Mouse (Mus musculus): ENCODE results near the gene Rnf167. TPM values are rescaled to one million over a fixed set of nuclear protein-coding genes. Genes with fewer than 3 reads are reported as not detected.

Gene Rnf167
- polyA plus RNA-seq, 1 experiment from 2014 or later, result 55.3 TPM

GRCm38 (mm10) chr11:70681897-70682581, 35.0 kb downstream of the Rnf167 start:
- Histone ChIP-seq H3K4me3 (ENCODE audit: low read depth, low read length) (no peak overlapping the region), H3K4me1 (ENCODE audit: insufficient read depth) (peaks cover 22% of the 10 kb centered on the region), H3K9me3 (ENCODE audit: low read length) (no peaks in the 10 kb centered on the region), H3K9ac (replicated peaks) (no peak overlapping the region), H3K4me2 (ENCODE audit: low read depth, low read length) (no peak overlapping the region), H3K36me3 (replicated peaks; ENCODE audit: insufficient read depth, low read length) (peaks cover 33% of the 10 kb centered on the region), H3K27me3 (ENCODE audit: insufficient read depth, low read length) (no peaks in the 10 kb centered on the region), H3K27ac (ENCODE audit: low read depth) (0 out of 2 replicates have a peak overlapping the region, but pooled peaks have one; percentile 3)
- peak; percentile 53 for ATAC-seq
- 49% methylated on average over 11 of the region's 11 CpGs for WGBS (ENCODE audit: insufficient replicate concordance)
- peak; percentile 44 for DNase-seq
- TF ChIP-seq CTCF (IDR thresholded peaks at IDR 0.05; ENCODE audit: low read depth) (peak; percentile 72), EP300 (IDR thresholded peaks at IDR 0.05; ENCODE audit: low read depth) (no peak)

DNA sequence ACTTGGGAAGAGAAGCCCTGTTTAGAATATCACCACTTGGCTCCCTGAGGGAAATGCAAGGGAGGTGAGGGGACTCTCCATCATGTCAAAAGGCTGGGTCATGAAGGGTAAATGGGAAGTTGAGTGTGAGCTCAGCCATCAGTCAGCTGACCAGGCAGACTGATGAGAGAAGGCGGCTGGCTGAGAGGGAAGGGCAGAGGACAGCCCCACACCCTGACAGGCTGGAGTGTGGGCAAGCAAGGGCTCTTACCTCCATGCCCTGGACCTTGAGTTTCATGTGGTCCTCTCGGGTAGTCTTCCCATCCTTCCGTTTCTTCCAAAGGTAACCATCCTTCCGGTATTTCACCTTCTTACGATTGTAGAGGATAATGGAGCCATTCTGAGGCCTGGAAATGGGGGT, 36.6 kb downstream of the Rnf167 start:
- Histone ChIP-seq H3K27ac (ENCODE audit: low read depth) (no peak overlapping the region), H3K9ac (replicated peaks) (no peak overlapping the region), H3K27me3 (ENCODE audit: insufficient read depth, low read length) (no peaks in the 10 kb centered on the region), H3K9me3 (ENCODE audit: low read length) (no peaks in the 10 kb centered on the region), H3K36me3 (replicated peaks; ENCODE audit: insufficient read depth, low read length) (peaks cover 30% of the 10 kb centered on the region), H3K4me1 (ENCODE audit: insufficient read depth) (peaks cover 24% of the 10 kb centered on the region), H3K4me2 (ENCODE audit: low read depth, low read length) (no peak overlapping the region), H3K4me3 (ENCODE audit: low read depth, low read length) (no peak overlapping the region)
- DNase-seq (no peak), ATAC-seq (no peak)
- TF ChIP-seq CTCF (IDR thresholded peaks at IDR 0.05; ENCODE audit: low read depth) (no peak), EP300 (IDR thresholded peaks at IDR 0.05; ENCODE audit: low read depth) (no peak)
- WGBS (ENCODE audit: insufficient replicate concordance), result 83% methylated on average over 5 of the region's 5 CpGs

DNA sequence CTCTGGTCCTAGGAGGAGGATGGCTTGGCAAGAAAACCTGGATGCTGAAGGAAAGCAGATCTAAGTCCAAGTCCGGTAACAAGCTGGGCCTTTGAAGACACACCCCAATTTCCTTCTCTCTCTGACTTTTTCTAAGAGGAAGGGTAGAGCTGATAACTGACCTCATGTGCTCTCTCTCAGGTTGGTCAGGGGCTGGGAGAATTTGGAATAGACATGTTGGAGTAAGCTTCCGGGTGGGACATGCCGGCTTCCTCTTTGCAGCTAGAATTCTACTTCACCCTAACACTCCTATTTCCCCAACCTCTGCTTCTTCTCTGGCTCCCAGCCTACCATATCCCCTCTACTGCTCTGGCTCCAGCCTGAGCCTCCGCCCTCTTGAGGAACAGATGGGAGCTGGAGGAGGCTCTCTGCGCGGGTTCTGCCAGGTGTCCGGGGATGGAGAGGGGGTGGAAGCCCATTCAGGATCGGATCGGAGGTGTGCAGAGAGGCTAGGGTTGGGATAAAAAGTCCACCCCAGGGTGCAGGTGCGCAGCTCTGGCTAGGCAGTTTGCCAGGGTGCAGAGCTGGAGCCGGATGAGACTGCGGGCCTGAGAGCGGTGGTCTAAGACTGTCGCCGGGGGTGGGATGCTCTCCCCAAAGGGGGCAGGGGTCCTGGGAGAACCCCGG, 40.0 kb downstream of the Rnf167 start:
- peak; percentile 34 for ATAC-seq
- peaks cover 17% of the 10 kb centered on the region for H3K4me1 ChIP-seq (ENCODE audit: insufficient read depth)
- TF ChIP-seq CTCF (IDR thresholded peaks at IDR 0.05; ENCODE audit: low read depth) (peak; percentile 14; the same call in 1 of the 2 replicates), EP300 (IDR thresholded peaks at IDR 0.05; ENCODE audit: low read depth) (no peak)
- H3K27ac ChIP-seq (ENCODE audit: low read depth), result peak overlapping the region; percentile 81
- no peaks in the 10 kb centered on the region for H3K27me3 ChIP-seq (ENCODE audit: insufficient read depth, low read length)
- WGBS (ENCODE audit: insufficient replicate concordance), result 2% methylated on average over 16 of the region's 16 CpGs
- H3K36me3 ChIP-seq (replicated peaks; ENCODE audit: insufficient read depth, low read length), result peaks cover 21% of the 10 kb centered on the region
- no peaks in the 10 kb centered on the region for H3K9me3 ChIP-seq (ENCODE audit: low read length)
- DNase-seq, result no peak
- peak overlapping the region; percentile 86 for H3K9ac ChIP-seq (replicated peaks)
- H3K4me3 ChIP-seq (ENCODE audit: low read depth, low read length), result peak overlapping the region; percentile 74
- peak overlapping the region; percentile 97 for H3K4me2 ChIP-seq (ENCODE audit: low read depth, low read length)

DNA sequence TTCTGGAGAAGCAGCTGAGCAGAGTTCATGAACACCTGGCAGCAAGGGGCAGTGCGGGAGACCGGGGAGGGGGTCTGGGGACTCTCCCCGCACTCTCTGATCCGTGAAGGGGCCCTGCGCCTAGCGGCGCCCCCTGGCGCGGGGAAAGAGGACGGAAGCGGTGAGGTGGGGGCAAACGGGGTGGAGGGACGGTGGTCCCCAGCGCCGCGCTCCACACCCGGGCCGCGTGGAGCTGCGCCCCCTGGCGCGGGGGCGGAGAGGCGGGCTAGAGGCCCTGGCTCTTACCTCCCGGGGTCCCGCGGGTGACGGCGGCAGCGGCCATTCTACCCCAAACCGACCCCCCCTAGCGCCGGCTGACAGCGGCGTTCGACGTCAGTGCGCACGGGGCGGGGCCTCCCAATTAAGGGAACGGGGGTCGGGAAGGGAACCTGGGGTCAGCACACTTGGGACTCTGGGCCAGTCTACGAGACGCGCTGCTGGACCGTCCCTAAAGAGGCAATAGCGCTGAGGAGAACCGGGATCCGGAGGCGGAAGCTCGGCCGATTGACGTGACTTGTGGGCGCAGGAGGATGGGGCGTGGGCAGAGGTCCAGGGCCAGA, 40.7 kb downstream of the Rnf167 start, which contains the start of gene Camta2:
Gene Camta2 (minus strand): TSS at position 505 of the 599 bp plus-strand sequence.
- Histone ChIP-seq H3K9me3 (ENCODE audit: low read length) (no peaks in the 10 kb centered on the region), H3K9ac (replicated peaks) (peak within 1 kb of the TSS; percentile 86), H3K4me1 (ENCODE audit: insufficient read depth) (peaks cover 13% of the 10 kb centered on the region), H3K27ac (ENCODE audit: low read depth) (peak within 1 kb of the TSS; percentile 81), H3K36me3 (replicated peaks; ENCODE audit: insufficient read depth, low read length) (peaks cover 21% of the 10 kb centered on the region), H3K27me3 (ENCODE audit: insufficient read depth, low read length) (no peaks in the 10 kb centered on the region), H3K4me3 (ENCODE audit: low read depth, low read length) (peak within 1 kb of the TSS; percentile 74), H3K4me2 (ENCODE audit: low read depth, low read length) (peak within 1 kb of the TSS; percentile 97)
- no peak for TF ChIP-seq EP300 (IDR thresholded peaks at IDR 0.05; ENCODE audit: low read depth)
- peak; percentile 63 for TF ChIP-seq CTCF (IDR thresholded peaks at IDR 0.05; ENCODE audit: low read depth)
- DNase-seq, result peak; percentile 82
- peak; percentile 58 for ATAC-seq
- WGBS (ENCODE audit: insufficient replicate concordance), result under 1% methylated on average over 32 of the region's 55 CpGs

- DNase-seq (no peak), ATAC-seq (no peak)
- TF ChIP-seq EP300 (IDR thresholded peaks at IDR 0.05; ENCODE audit: low read depth) (no peak), CTCF (IDR thresholded peaks at IDR 0.05; ENCODE audit: low read depth) (no peak)
These were observed 41.3 kb downstream of the Rnf167 start for GRCm38 (mm10) chr11:70688372-70688771.

DNA sequence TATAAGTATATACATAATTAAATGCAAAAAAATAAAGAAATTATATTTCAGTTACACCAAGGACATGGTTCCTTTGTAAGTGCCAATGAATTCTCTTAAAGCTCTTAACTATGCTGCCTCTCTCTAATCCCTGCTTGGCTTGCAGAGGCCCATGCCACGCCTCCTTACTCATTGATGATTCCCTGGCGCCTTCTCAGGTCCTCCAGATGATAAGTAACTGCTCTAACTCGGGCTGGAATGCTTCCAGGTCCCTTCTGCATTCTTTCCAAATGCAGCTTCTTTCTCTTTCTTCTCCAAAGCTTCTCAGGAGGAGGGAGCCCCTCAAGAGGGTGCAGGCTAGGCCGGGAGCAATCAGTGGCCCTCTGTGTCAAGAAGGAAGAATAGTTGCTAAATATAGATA, 42.5 kb downstream of the Rnf167 start:
- no peak for TF ChIP-seq EP300 (IDR thresholded peaks at IDR 0.05; ENCODE audit: low read depth)
- no peak for TF ChIP-seq CTCF (IDR thresholded peaks at IDR 0.05; ENCODE audit: low read depth)
- Histone ChIP-seq H3K4me1 (ENCODE audit: insufficient read depth) (peaks cover 13% of the 10 kb centered on the region), H3K4me2 (ENCODE audit: low read depth, low read length) (no peak overlapping the region), H3K27me3 (ENCODE audit: insufficient read depth, low read length) (no peaks in the 10 kb centered on the region), H3K9ac (replicated peaks) (no peak overlapping the region), H3K27ac (ENCODE audit: low read depth) (no peak overlapping the region), H3K4me3 (ENCODE audit: low read depth, low read length) (no peak overlapping the region), H3K36me3 (replicated peaks; ENCODE audit: insufficient read depth, low read length) (peaks cover 9% of the 10 kb centered on the region), H3K9me3 (ENCODE audit: low read length) (no peaks in the 10 kb centered on the region)
- DNase-seq, result no peak
- 64% methylated on average over 4 of the region's 4 CpGs for WGBS (ENCODE audit: insufficient replicate concordance)
- no peak for ATAC-seq

More at GRCm38 (mm10) chr11:70688372-70688771, 41.3 kb downstream of the Rnf167 start:
- Histone ChIP-seq H3K27me3 (ENCODE audit: insufficient read depth, low read length) (no peaks in the 10 kb centered on the region), H3K4me1 (ENCODE audit: insufficient read depth) (peaks cover 13% of the 10 kb centered on the region), H3K9me3 (ENCODE audit: low read length) (no peaks in the 10 kb centered on the region), H3K27ac (ENCODE audit: low read depth) (peak overlapping the region; percentile 81; the same call in 1 of the 2 replicates), H3K36me3 (replicated peaks; ENCODE audit: insufficient read depth, low read length) (peaks cover 19% of the 10 kb centered on the region), H3K9ac (replicated peaks) (peak overlapping the region; percentile 86), H3K4me2 (ENCODE audit: low read depth, low read length) (peak overlapping the region; percentile 97), H3K4me3 (ENCODE audit: low read depth, low read length) (peak overlapping the region; percentile 74)
- WGBS (ENCODE audit: insufficient replicate concordance), result 32% methylated on average over 8 of the region's 8 CpGs
